Mouse (Mus musculus): ENCODE measurements around the gene Ntrk3. TPM values are rescaled to one million over a fixed set of nuclear protein-coding genes. Genes with fewer than 3 reads are reported as not detected.

Ntrk3 gene
- polyA plus RNA-seq, 1 experiment from 2014 or later = 7.3 TPM

DNA sequence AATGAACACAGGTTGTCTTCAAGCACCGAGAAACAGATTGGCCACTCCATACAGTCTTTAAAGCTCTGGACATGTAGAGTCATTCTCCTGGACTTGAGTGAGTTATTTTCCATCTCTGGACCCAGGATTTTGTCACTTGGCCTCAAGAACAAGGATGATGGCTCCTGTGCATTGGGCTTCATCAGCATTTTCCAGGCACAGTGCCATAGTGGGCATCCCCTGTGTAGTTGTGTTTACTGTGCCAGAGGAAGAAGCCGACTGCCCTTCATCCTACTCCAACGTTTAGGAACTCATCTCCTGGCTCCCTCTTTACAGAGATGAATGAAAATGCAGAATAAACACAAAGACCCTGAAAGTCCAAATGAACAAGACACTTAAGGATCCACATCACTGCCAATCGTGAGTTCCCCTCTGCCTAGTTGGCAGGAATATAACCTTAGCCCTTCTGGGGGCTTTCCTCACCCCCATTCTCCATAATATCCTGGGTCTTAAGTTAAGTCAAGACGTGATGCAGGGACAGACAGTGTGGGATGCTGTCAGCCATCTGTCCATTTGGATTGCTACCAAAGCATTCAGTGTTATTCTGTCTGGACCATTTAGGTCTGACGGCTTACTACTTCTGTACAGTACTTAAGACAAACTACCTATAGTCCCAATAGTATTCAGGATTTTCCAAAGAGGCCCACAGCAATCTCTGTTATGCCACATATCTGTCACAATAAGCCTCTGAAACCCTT is 137.7 kb downstream of the Ntrk3 start:
- ATAC-seq (replicated peaks; ENCODE audit: low FRiP score) (no peak), DNase-seq (ENCODE audit: low spot score) (no peak)
- Histone ChIP-seq H3K27ac (ENCODE audit: low read depth, low read length) (no peak overlapping the region), H3K9me3 (ENCODE audit: control insufficient read depth, low read length) (no peaks in the 10 kb centered on the region), H3K9ac (ENCODE audit: low read length) (no peak overlapping the region), H3K4me3 (ENCODE audit: low read depth, low read length) (no peak overlapping the region), H3K27me3 (ENCODE audit: control insufficient read depth, insufficient read depth, low read length) (0 out of 2 replicates have a peak, but pooled peaks cover 2% of the 10 kb centered on the region), H3K4me1 (replicated peaks; ENCODE audit: control insufficient read depth, insufficient read depth, low read length) (peaks cover 10% of the 10 kb centered on the region; the same call in 1 of the 2 replicates), H3K4me2 (ENCODE audit: low read depth, low read length, severe bottlenecking) (no peak overlapping the region), H3K36me3 (ENCODE audit: control insufficient read depth, insufficient read depth, low read length) (no peaks in the 10 kb centered on the region)
- 82% methylated on average over 6 of the region's 6 CpGs for WGBS

DNA sequence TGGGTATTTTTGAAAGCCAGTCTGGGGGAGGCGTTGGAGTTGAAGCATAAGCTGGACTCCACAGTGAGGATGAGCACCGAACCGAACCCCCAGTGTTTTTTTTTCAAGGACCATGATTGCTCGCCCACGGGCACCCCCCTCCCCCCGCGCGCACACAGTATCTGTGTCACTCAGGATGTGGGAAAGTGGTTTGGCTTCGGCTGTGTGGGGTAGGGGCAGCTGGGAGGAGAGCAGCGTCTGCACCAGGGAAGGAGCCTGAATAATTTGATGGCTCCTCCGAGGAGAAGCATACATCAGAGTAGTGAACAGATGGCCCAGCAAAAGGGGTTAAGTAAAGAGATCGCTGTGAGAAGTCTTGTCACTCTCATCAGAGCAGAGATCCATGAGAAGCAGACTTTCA is 139.7 kb downstream of the Ntrk3 start:
- H3K4me2 ChIP-seq (ENCODE audit: low read depth, low read length, severe bottlenecking) = no peak overlapping the region
- DNase-seq (ENCODE audit: low spot score) = no peak
- WGBS = 52% methylated on average over 12 of the region's 12 CpGs

GRCm38 (mm10) chr7:78597251-78598129 is 140.3 kb downstream of the Ntrk3 start:
- DNase-seq (ENCODE audit: low spot score) (no peak), ATAC-seq (replicated peaks; ENCODE audit: low FRiP score) (no peak)
- Histone ChIP-seq H3K4me1 (replicated peaks; ENCODE audit: control insufficient read depth, insufficient read depth, low read length) (peaks cover 7% of the 10 kb centered on the region; the same call in 1 of the 2 replicates), H3K27me3 (ENCODE audit: control insufficient read depth, insufficient read depth, low read length) (0 out of 2 replicates have a peak, but pooled peaks cover 2% of the 10 kb centered on the region), H3K36me3 (ENCODE audit: control insufficient read depth, insufficient read depth, low read length) (no peaks in the 10 kb centered on the region), H3K9me3 (ENCODE audit: control insufficient read depth, low read length) (no peaks in the 10 kb centered on the region), H3K4me2 (ENCODE audit: low read depth, low read length, severe bottlenecking) (no peak overlapping the region), H3K4me3 (ENCODE audit: low read depth, low read length) (no peak overlapping the region), H3K27ac (ENCODE audit: low read depth, low read length) (no peak overlapping the region), H3K9ac (ENCODE audit: low read length) (no peak overlapping the region)
- WGBS = 26% methylated on average over 15 of the region's 15 CpGs

More for the DNA sequence above, 139.7 kb downstream of the Ntrk3 start:
- H3K27me3 ChIP-seq (ENCODE audit: control insufficient read depth, insufficient read depth, low read length) = 0 out of 2 replicates have a peak, but pooled peaks cover 2% of the 10 kb centered on the region
- H3K36me3 ChIP-seq (ENCODE audit: control insufficient read depth, insufficient read depth, low read length) = no peaks in the 10 kb centered on the region
- no peak overlapping the region for H3K9ac ChIP-seq (ENCODE audit: low read length)
- no peaks in the 10 kb centered on the region for H3K9me3 ChIP-seq (ENCODE audit: control insufficient read depth, low read length)
- H3K4me3 ChIP-seq (ENCODE audit: low read depth, low read length) = no peak overlapping the region
- no peak; the same call in 1 of the 2 replicates for ATAC-seq (replicated peaks; ENCODE audit: low FRiP score)
- H3K27ac ChIP-seq (ENCODE audit: low read depth, low read length) = no peak overlapping the region
- peaks cover 7% of the 10 kb centered on the region; the same call in 1 of the 2 replicates for H3K4me1 ChIP-seq (replicated peaks; ENCODE audit: control insufficient read depth, insufficient read depth, low read length)

GRCm38 (mm10) chr7:78596556-78596955 is 141.3 kb downstream of the Ntrk3 start:
- ATAC-seq (replicated peaks; ENCODE audit: low FRiP score) = no peak
- no peak overlapping the region for H3K4me3 ChIP-seq (ENCODE audit: low read depth, low read length)
- H3K27ac ChIP-seq (ENCODE audit: low read depth, low read length) = no peak overlapping the region
- no peak overlapping the region for H3K9ac ChIP-seq (ENCODE audit: low read length)
- no peaks in the 10 kb centered on the region for H3K9me3 ChIP-seq (ENCODE audit: control insufficient read depth, low read length)
- H3K4me2 ChIP-seq (ENCODE audit: low read depth, low read length, severe bottlenecking) = no peak overlapping the region
- no peaks in the 10 kb centered on the region for H3K36me3 ChIP-seq (ENCODE audit: control insufficient read depth, insufficient read depth, low read length)
- 63% methylated on average over 5 of the region's 5 CpGs for WGBS
- no peak for DNase-seq (ENCODE audit: low spot score)
- H3K4me1 ChIP-seq (replicated peaks; ENCODE audit: control insufficient read depth, insufficient read depth, low read length) = peaks cover 7% of the 10 kb centered on the region; the same call in 1 of the 2 replicates
- 0 out of 2 replicates have a peak, but pooled peaks cover 2% of the 10 kb centered on the region for H3K27me3 ChIP-seq (ENCODE audit: control insufficient read depth, insufficient read depth, low read length)

DNA sequence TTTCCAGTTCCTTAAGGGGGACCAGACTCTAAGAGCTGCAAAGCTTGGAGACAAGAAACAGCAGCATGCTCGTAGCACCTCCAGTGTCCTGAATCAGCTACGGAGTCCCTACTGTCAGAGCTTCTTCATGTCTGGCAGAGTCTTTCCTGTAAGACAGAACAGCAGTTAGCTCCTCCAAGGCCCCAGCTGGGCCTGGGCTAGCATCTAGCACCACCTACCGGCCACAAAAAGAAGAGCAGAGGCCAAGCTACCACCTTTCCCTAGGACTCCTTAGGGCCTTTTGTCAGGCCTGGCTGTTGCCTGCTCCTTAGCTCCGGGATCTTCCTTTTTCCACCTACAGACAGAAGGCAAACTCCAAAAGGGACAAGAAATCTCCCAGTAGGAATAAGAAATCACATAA is 141.9 kb downstream of the Ntrk3 start:
- peak; percentile 87 for ATAC-seq (replicated peaks; ENCODE audit: low FRiP score)
- peak; percentile 80 for DNase-seq (ENCODE audit: low spot score)
- 6% methylated on average over 4 of the region's 4 CpGs for WGBS
- Histone ChIP-seq H3K27me3 (ENCODE audit: control insufficient read depth, insufficient read depth, low read length) (0 out of 2 replicates have a peak, but pooled peaks cover 2% of the 10 kb centered on the region), H3K9me3 (ENCODE audit: control insufficient read depth, low read length) (no peaks in the 10 kb centered on the region), H3K4me1 (replicated peaks; ENCODE audit: control insufficient read depth, insufficient read depth, low read length) (peaks cover 7% of the 10 kb centered on the region; the same call in 1 of the 2 replicates), H3K36me3 (ENCODE audit: control insufficient read depth, insufficient read depth, low read length) (no peaks in the 10 kb centered on the region), H3K27ac (ENCODE audit: low read depth, low read length) (no peak overlapping the region), H3K4me2 (ENCODE audit: low read depth, low read length, severe bottlenecking) (no peak overlapping the region), H3K9ac (ENCODE audit: low read length) (no peak overlapping the region), H3K4me3 (ENCODE audit: low read depth, low read length) (no peak overlapping the region)

- Histone ChIP-seq H3K4me3 (ENCODE audit: low read depth, low read length) (no peak overlapping the region), H3K4me2 (ENCODE audit: low read depth, low read length, severe bottlenecking) (no peak overlapping the region), H3K36me3 (ENCODE audit: control insufficient read depth, insufficient read depth, low read length) (no peaks in the 10 kb centered on the region), H3K4me1 (replicated peaks; ENCODE audit: control insufficient read depth, insufficient read depth, low read length) (peaks cover 7% of the 10 kb centered on the region; the same call in 1 of the 2 replicates), H3K9ac (ENCODE audit: low read length) (no peak overlapping the region), H3K9me3 (ENCODE audit: control insufficient read depth, low read length) (no peaks in the 10 kb centered on the region), H3K27me3 (ENCODE audit: control insufficient read depth, insufficient read depth, low read length) (0 out of 2 replicates have a peak, but pooled peaks cover 2% of the 10 kb centered on the region), H3K27ac (ENCODE audit: low read depth, low read length) (no peak overlapping the region)
- ATAC-seq (replicated peaks; ENCODE audit: low FRiP score) (no peak), DNase-seq (ENCODE audit: low spot score) (no peak)
- 87% methylated on average over 4 of the region's 4 CpGs for WGBS
Observed at GRCm38 (mm10) chr7:78592948-78593347, 144.9 kb downstream of the Ntrk3 start.

- no peak for ATAC-seq (replicated peaks; ENCODE audit: low FRiP score)
- 100% methylated on average over 1 of the region's 1 CpGs for WGBS
- Histone ChIP-seq H3K36me3 (ENCODE audit: control insufficient read depth, insufficient read depth, low read length) (no peaks in the 10 kb centered on the region), H3K4me2 (ENCODE audit: low read depth, low read length, severe bottlenecking) (no peak overlapping the region), H3K4me1 (replicated peaks; ENCODE audit: control insufficient read depth, insufficient read depth, low read length) (0 out of 2 replicates have a peak, but pooled peaks cover under 1% of the 10 kb centered on the region), H3K9ac (ENCODE audit: low read length) (no peak overlapping the region), H3K9me3 (ENCODE audit: control insufficient read depth, low read length) (no peaks in the 10 kb centered on the region), H3K27me3 (ENCODE audit: control insufficient read depth, insufficient read depth, low read length) (0 out of 2 replicates have a peak, but pooled peaks cover 2% of the 10 kb centered on the region), H3K27ac (ENCODE audit: low read depth, low read length) (no peak overlapping the region), H3K4me3 (ENCODE audit: low read depth, low read length) (no peak overlapping the region)
- DNase-seq (ENCODE audit: low spot score) = no peak
Observed at GRCm38 (mm10) chr7:78592172-78592571, 145.6 kb downstream of the Ntrk3 start.

DNA sequence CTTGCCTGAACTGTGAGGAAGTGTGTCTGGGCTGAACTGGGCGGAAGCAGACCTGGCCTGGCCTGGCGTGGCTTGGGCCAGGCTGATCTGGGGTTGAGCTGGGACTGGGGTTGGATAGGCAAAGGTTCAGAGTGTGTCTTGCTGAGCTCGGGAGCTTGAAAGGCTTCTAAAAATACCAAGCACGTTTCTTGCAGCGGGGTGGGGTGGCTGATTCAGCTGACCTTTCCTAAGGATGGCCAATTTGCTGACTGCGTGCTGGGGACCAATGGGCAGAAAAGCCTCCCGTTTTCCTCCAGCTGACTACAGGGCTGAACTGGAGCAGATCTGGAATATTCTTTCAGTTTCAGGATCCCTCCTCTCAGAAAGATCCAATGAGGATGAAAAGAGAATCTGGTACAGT is 148.0 kb downstream of the Ntrk3 start:
- WGBS = 69% methylated on average over 7 of the region's 7 CpGs
- H3K4me2 ChIP-seq (ENCODE audit: low read depth, low read length, severe bottlenecking) = no peak overlapping the region
- DNase-seq (ENCODE audit: low spot score) = no peak
- no peak for ATAC-seq (replicated peaks; ENCODE audit: low FRiP score)
- no peak overlapping the region for H3K4me3 ChIP-seq (ENCODE audit: low read depth, low read length)
- H3K9ac ChIP-seq (ENCODE audit: low read length) = no peak overlapping the region
- no peaks in the 10 kb centered on the region for H3K9me3 ChIP-seq (ENCODE audit: control insufficient read depth, low read length)
- H3K27ac ChIP-seq (ENCODE audit: low read depth, low read length) = no peak overlapping the region
- no peaks in the 10 kb centered on the region for H3K27me3 ChIP-seq (ENCODE audit: control insufficient read depth, insufficient read depth, low read length)
- no peaks in the 10 kb centered on the region for H3K4me1 ChIP-seq (replicated peaks; ENCODE audit: control insufficient read depth, insufficient read depth, low read length)
- H3K36me3 ChIP-seq (ENCODE audit: control insufficient read depth, insufficient read depth, low read length) = no peaks in the 10 kb centered on the region
